Mouse (Mus musculus): ENCODE data around the gene Mmadhc. TPM values are rescaled to one million over a fixed set of nuclear protein-coding genes. Genes with fewer than 3 reads are reported as not detected.

Gene Mmadhc
- polyA plus RNA-seq, 1 experiment from 2014 or later = 136 TPM

DNA sequence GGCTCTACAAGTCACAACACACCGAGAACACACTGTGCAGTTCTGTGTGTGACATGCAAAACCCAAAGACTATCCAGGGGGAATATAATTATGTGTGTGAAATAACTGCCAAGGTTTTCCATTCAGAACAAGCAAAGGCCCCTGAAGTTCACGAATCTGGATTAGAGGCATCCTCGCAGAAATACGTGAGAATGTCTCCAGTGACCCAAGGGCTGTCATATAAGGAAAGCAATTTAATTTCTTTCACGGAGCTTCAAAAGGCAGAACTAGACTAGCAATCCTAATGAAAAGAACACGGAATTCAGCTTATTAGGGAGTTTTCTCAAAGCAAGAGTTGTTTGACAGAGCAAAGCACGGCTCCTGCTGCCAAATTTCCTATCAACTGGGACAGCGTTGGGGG is 63.1 kb downstream of the Mmadhc start:
- DNase-seq (ENCODE audit: low spot score) = no peak
- H3K27ac ChIP-seq (ENCODE audit: low read depth, low read length) = no peak overlapping the region

More for the DNA sequence above, 63.1 kb downstream of the Mmadhc start:
- no peak overlapping the region for H3K9ac ChIP-seq (ENCODE audit: low read depth, low read length)
- no peaks in the 10 kb centered on the region for H3K36me3 ChIP-seq (ENCODE audit: control insufficient read depth, insufficient read depth, low read length)
- no peak for ATAC-seq (replicated peaks; ENCODE audit: low FRiP score)
- H3K4me2 ChIP-seq = no peak overlapping the region
- no peaks in the 10 kb centered on the region for H3K9me3 ChIP-seq (ENCODE audit: control insufficient read depth, low read length)
- 81% methylated on average over 8 of the region's 8 CpGs for WGBS
- H3K4me3 ChIP-seq (ENCODE audit: low read depth, low read length) = no peak overlapping the region
- no peaks in the 10 kb centered on the region for H3K27me3 ChIP-seq (replicated peaks; ENCODE audit: control insufficient read depth, insufficient read depth, low read length)
- H3K4me1 ChIP-seq (replicated peaks; ENCODE audit: control insufficient read depth, insufficient read depth, low read length) = no peaks in the 10 kb centered on the region

Other genes with a start within 250 kb of the Mmadhc start
- 1.8 and 2.5 TPM in 2 replicates for gene Lypd6, start 230.4 kb downstream of the Mmadhc start, polyA plus RNA-seq (2014; fragmentation: Nextera tagmentation; extraction: Ambion mirVana)

All from liver, embryonic 11.5 days (tissue).